Mouse (Mus musculus) layer of hippocampus, postnatal 10 days (tissue): ENCODE data around the gene Zmym1. TPM values are rescaled to one million over a fixed set of nuclear protein-coding genes. Genes with fewer than 3 reads are reported as not detected.
A peak's percentile ranks its signal among the peaks of the same experiment; 100 is the strongest.
"Not testable (repeated sequence)": the region's sequence is repeated elsewhere in the genome, so short reads cannot be mapped to it uniquely, and the experiment has no call there.

ENCODE experiments used
- DNase-seq, 2 experiments: peaks; one replicate each; pipeline ENCODE4 v3.0.0; 2021; ENCODE audit warnings: low spot score in 2 of 2
- total RNA-seq, 2 experiments: library from RNA; stranded (reverse); gene quantifications; 2 replicates each; pipeline ENCODE4 v1.2.3; 2021

Gene Zmym1
- total RNA-seq, 2 experiments from 2014 or later, result 12.5 to 13.9 TPM

DNA sequence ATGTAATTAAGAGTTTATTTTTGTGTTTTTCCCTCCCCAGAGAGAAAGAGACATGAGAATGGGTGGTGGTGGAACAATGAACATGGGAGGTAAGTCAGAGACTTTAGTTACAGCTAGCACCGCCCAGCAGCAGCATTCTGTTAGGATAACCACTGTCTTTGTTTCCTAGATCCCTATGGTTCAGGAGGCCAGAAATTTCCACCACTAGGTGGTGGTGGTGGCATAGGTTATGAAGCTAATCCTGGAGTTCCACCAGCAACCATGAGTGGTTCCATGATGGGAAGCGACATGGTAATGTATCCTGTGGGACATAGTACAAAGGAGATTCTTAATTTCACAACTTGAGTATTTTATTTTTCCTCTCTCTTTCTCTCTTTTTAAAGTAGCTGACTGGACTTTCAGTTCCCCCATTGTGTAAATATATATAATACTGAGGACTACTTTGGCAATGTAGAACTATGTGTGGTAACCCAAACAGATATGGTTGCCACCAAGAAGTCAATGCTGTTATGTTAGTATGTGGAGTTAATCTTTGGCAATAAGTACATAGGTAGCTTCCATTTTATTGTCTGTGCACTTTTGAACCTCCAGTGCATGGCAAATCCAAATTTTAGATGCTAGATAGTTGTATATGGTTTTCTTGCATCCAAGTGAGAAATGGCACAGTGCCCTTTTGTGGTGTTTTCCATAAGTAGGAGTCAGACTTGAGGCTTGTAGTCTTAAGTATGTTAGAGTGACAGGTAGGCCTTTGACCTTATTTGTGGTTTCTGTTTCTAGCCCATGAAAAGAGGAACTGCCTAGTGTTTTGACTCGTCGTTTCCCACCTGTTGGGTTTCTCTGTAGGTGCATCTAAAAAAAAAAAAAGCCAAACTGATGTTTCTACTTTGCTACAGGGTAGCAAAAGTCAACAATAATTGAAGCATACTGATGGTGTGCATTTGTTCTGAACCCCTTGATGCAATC lies 33.4 kb downstream of the Zmym1 start:
- DNase-seq, result peak in 1 of 2 experiments; percentile 46

DNA sequence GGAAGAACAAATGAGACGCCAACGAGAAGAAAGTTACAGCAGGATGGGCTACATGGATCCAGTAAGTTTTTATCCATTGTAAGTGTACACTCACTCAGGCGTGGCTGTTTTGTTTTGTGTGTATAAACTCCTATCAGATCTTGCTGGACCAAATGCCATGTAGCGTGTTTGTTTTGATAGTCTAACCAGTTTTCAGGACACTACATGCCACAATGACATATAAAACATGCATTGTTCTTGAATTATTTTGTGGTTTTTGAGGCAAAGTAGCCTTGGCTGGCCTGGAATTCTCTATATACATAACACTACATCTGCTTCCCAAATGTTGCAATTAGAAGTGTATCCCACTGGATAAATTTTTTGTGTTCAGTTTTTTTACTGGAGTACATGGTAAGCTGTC lies 34.1 kb downstream of the Zmym1 start:
- no peak for DNase-seq

DNA sequence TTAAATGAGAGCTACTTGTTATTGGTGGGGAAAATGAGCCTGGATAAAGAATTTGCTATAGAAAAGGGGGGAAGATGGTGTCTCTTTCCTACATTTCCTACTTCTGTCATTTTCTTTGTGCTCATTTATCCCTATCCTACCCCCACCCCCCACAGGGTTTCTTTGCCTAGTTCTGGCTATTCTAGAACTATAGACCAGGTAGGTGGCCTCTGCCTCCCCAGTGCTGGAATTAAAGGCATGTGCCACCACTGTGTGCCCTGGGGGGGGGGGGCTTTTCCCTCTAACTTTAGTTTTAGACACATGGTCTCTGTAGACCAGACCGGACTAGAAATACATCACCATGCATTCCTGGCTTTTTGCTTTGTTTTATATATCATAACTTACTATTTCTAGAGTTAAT lies 36.7 kb downstream of the Zmym1 start:
- DNase-seq, result no peak

- DNase-seq, result no peak
Observed at GRCm38 (mm10) chr4:127023201-127023600, 37.8 kb downstream of the Zmym1 start.

DNA sequence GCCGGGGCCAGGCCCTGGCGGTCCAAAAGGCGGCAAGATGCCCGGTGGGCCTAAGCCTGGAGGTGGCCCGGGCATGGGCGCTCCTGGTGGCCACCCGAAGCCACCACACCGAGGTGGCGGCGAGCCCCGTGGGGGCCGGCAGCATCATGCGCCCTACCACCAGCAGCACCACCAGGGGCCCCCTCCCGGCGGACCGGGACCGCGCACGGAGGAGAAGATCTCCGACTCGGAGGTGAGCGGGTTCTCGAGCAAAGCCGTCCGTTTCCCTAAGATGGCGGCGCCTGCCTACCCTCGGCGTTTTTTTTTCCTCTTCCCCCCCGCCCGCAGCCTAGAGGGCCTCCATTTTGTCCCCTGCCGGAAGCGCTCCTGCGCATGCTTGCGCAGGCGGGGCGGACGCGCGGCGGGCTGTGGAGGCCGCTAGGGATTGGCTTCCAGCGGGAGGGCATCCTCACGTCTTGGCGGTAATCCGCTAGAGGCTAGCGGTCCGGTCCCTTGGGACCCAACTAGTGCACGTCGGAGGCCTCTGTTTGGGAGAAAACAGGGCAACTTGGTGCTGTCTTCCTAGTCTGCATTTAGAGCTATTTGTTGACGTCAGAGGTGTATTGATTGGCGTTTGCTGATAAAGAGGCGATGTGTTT lies 38.8 kb downstream of the Zmym1 start:
- DNase-seq, result peak; percentile 80 to 88

DNA sequence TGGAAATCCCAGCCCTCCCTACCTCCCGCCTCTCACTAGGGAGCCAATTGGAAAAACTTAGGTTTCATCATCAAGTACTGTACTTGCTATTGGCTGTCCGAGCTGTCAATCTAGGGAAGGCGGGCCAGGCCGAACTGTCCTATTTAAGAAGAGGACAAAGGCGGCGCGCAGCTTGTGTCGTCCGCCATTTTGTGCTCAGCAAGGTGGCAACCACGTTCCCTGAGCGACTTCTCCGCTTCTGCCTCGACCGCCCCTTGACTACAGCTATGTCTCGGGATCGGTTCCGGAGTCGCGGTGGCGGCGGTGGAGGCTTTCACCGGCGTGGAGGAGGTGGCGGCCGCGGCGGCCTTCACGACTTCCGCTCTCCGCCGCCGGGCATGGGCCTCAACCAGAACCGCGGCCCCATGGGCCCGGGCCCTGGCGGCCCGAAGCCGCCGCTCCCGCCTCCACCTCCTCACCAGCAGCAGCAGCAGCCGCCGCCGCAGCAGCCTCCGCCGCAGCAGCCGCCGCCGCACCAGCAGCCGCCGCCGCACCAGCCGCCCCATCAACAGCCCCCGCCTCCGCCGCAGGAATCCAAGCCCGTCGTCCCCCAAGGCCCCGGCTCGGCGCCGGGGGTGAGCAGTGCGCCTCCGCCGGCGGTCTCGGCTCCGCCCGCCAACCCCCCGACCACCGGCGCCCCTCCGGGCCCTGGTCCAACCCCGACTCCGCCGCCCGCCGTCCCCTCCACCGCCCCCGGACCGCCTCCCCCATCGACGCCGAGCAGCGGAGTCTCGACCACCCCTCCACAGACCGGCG lies 39.6 kb downstream of the Zmym1 start, which contains the start of gene Sfpq:
TSS of gene Sfpq (plus strand) at position 174 of the 795 bp plus-strand sequence.
- DNase-seq, result peak; percentile 100

GRCm38 (mm10) chr4:127020411-127021150 lies 40.4 kb downstream of the Zmym1 start:
- DNase-seq, result no peak

GRCm38 (mm10) chr4:127016366-127016765 lies 44.6 kb downstream of the Zmym1 start:
- no peak for DNase-seq

GRCm38 (mm10) chr4:127015294-127015993 lies 45.5 kb downstream of the Zmym1 start:
- DNase-seq, result peak; percentile 87 to 88

DNA sequence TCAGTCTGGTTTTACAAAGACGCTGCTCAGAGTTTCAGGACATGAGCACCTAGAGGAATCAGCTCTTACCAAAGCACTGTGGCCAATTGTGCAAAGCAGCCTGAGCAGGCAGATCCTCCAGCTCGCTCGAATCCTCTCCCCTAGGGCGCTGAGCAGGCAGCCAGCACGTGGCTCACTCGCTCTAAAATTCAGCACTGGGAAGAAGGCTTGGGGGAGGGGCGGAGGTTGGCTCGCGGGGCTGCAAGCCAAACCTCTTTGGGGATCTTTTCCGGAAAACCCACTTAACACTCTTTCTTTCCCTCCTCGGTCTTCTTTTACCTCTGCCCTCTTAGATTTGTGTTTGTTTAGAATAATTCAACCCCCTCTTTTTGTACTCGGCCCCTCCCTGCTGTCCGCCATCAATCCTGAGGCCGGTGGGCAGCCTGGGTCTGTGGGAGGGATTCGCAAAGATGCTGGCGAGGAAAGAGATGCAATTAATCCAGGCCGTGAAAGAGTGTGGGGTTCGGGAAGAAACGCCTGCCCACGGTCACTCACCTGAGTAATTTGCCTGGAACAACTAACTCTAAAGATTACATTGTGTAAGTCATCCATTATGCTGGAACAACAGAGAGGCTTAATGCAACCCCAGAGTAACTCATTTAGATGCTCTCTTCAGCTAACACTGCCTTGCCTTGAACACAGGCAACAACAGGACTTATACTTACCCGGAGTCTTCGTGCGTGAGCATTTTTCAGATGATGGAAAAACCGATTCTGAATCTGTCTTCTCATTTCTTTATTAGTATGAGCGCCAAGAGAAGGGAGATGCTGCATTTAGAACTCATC lies 55.6 kb downstream of the Zmym1 start:
- peak; percentile 72 to 79 for DNase-seq

DNA sequence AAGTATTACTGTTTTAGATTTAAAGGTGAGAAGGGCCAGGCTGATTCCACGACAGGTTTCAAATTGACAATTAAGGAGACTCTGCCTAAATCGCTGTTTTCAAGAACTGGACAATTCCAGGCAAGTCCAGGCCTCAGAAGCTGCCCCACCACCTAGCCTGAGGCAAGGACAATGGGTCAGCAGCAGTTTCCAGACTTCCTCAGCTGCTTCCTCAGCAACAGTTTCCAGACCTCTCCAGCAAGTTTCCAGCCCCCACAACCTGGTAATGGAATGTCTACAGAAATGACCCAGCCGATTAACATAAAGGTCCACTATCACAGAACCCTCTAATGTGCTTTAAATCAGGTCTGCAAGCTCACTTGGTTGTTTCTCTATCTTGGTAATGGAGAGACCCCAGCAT lies 56.6 kb downstream of the Zmym1 start:
- no peak for DNase-seq

- no peak for DNase-seq
Observed at GRCm38 (mm10) chr4:127000601-127001105, 60.3 kb downstream of the Zmym1 start.

GRCm38 (mm10) chr4:126999372-126999771 lies 61.6 kb downstream of the Zmym1 start:
- not testable (repeated sequence) for DNase-seq

Other genes with a start within 250 kb of the Zmym1 start
- 10 to 100 TPM; 53.6 to 55.4 TPM for gene Zmym4, start 93.0 kb downstream of the Zmym1 start, total RNA-seq
- 100 to 1,000 TPM; 341 to 376 TPM for gene Sfpq, start 39.8 kb downstream of the Zmym1 start, total RNA-seq
- 10 to 100 TPM; 30.5 to 31.8 TPM for gene Zmym6, start 16.2 kb upstream of the Zmym1 start, total RNA-seq
- 1 to 10 TPM; 3.0 to 3.7 TPM for gene Tmem35b, start 62.5 kb upstream of the Zmym1 start, total RNA-seq
- gene Dlgap3, start 108.1 kb upstream of the Zmym1 start, total RNA-seq, result 100 to 1,000 TPM; 218 to 228 TPM
- gene Smim12, start 182.6 kb upstream of the Zmym1 start, total RNA-seq, result 10 to 100 TPM; 41.1 to 45.5 TPM